Mouse (Mus musculus) lung, postnatal 25 days (tissue): ENCODE measurements around the gene Fam174b.

Source experiments
- DNase-seq: peaks from one replicate; pipeline ENCODE4 v3.0.0; 2022; ENCODE audit warnings: low spot score

Fam174b gene

GRCm38 (mm10) chr7:73749339-73749738 is 9.2 kb downstream of the Fam174b start:
- no peak for DNase-seq

- no peak for DNase-seq
Measured at GRCm38 (mm10) chr7:73749983-73750382, 9.9 kb downstream of the Fam174b start.

- DNase-seq = no peak
Measured at GRCm38 (mm10) chr7:73753598-73753997, 13.5 kb downstream of the Fam174b start.

GRCm38 (mm10) chr7:73755377-73756110 is 15.4 kb downstream of the Fam174b start:
- DNase-seq = no peak

GRCm38 (mm10) chr7:73761691-73762189 is 21.6 kb downstream of the Fam174b start:
- DNase-seq = peak; percentile 61

GRCm38 (mm10) chr7:73764679-73765078 is 24.6 kb downstream of the Fam174b start:
- DNase-seq = no peak

GRCm38 (mm10) chr7:73765186-73765903 is 25.2 kb downstream of the Fam174b start:
- DNase-seq = no peak

- DNase-seq = peak; percentile 79
Measured at GRCm38 (mm10) chr7:73769224-73769623, 29.1 kb downstream of the Fam174b start.

- no peak for DNase-seq
Measured at GRCm38 (mm10) chr7:73771384-73772274, 31.5 kb downstream of the Fam174b start.

- DNase-seq = no peak
Measured at GRCm38 (mm10) chr7:73772275-73772765, 32.2 kb downstream of the Fam174b start.

- DNase-seq = no peak
Measured at GRCm38 (mm10) chr7:73774781-73775180, 34.7 kb downstream of the Fam174b start.

- DNase-seq = no peak
Measured at GRCm38 (mm10) chr7:73777777-73778176, 37.7 kb downstream of the Fam174b start.

- no peak for DNase-seq
Measured at GRCm38 (mm10) chr7:73784736-73785428, 44.8 kb downstream of the Fam174b start.

- DNase-seq = no peak
Measured at GRCm38 (mm10) chr7:73785815-73786214, 45.7 kb downstream of the Fam174b start.

- DNase-seq = no peak
Measured at GRCm38 (mm10) chr7:73787513-73787912, 47.4 kb downstream of the Fam174b start.

GRCm38 (mm10) chr7:73791096-73791495 is 51.0 kb downstream of the Fam174b start:
- peak; percentile 62 for DNase-seq

- peak; percentile 27 for DNase-seq
Measured at GRCm38 (mm10) chr7:73792155-73792554, 52.1 kb downstream of the Fam174b start.

GRCm38 (mm10) chr7:73792641-73793040 is 52.5 kb downstream of the Fam174b start:
- peak; percentile 57 for DNase-seq

- DNase-seq = peak; percentile 44
Measured at GRCm38 (mm10) chr7:73809261-73809660, 69.2 kb downstream of the Fam174b start.

GRCm38 (mm10) chr7:73811439-73811838 is 71.3 kb downstream of the Fam174b start:
- no peak for DNase-seq

GRCm38 (mm10) chr7:73812176-73812575 is 72.1 kb downstream of the Fam174b start:
- DNase-seq = no peak
